Mouse (Mus musculus) cerebellum, adult 11-12 months (tissue): Measurements from ENCODE around the gene Gng11.

ENCODE experiments used
- DNase-seq: peaks from one replicate; pipeline ENCODE4 v3.0.0; 2022

Gene Gng11

DNA sequence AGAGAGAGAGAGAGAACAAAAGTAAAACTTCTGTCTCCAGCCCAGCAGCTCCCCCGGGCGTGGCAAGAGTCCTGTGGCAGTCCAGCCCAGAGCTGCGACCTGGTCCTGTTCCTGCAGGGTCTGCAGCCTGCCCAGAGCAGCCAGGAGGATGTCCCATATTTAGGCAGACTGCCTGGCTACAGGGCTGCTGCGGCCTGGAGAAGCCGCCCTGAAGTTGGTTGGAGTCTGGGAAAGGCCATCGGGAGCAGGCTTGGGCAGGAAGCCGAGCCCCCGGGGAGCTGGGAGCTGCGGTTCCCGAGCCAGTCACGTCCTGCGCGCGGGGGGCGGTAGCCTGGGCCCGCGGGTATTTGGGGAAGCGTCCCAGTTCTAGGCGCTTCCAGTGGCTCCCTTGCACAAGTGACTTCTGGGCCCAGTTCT lies at the start of gene Gng11:
Gene Gng11 (plus strand): TSS at position 15 of the 417 bp plus-strand sequence.
- peak; percentile 25 for DNase-seq

DNA sequence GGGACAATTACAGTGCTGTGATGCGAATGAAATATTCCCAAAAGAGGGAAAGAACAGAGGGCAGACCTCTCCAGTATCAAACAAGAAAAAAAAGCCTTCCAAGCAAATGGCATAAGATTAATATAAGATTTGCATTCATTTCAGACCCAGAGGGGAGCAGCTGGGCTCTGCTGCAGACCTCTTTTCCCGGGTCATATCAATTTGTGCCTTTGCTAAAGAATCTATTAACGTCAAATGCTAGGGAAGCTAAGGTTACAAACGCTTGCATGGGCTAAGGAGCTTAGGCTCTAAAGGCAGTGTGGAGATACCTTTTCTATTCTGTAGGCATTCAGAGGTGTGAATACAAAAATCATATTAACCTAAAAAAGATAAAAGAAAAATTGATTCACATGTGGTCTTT lies 48.7 kb upstream of the Gng11 start:
- DNase-seq: no peak

DNA sequence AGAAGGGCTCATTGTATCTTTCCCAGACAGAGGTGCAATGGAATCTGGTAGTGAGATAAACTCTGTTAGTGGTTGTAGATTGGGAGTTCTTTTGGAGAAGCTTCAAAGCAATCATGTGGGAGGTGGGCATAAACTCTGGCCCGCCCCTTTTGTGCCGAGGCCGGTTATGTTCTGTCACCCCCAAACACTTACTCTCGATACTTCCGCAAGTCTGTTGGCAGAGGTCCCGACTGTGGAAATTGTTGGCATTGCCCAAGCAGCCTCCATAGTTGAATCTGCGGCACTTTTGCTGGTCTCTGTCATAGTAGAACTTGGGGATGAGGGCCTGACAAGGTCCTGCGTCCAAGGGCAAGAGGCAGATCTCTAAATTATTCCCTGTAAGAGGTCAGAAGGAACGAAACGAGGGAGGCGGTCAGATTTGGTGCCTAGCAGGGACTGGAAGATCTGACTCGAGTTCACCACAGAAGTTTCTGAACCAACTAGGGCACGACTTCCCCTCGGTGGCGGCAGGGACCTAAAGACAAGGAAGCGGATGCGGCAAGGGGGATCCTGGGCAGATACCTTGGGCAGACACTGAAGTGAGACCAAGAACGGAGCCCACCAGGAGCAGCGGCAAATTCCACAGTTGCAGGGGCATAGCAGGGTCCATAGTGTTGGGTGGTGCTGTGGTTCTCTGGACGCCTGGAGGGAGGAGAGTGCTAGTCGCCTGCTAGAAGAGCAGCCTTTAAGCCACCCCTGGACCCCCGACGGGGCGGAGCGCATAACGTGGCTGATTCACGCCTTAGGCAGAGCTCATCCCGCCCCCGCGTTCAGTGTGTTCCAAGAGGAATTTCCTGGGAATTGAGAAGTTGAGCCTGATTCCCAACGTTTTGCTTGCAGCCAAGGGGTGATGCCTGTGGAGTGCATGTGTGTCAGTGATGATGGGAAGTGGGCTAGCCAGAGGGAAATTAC lies 35.8 kb upstream of the Gng11 start:
- peak; percentile 3 for DNase-seq

DNA sequence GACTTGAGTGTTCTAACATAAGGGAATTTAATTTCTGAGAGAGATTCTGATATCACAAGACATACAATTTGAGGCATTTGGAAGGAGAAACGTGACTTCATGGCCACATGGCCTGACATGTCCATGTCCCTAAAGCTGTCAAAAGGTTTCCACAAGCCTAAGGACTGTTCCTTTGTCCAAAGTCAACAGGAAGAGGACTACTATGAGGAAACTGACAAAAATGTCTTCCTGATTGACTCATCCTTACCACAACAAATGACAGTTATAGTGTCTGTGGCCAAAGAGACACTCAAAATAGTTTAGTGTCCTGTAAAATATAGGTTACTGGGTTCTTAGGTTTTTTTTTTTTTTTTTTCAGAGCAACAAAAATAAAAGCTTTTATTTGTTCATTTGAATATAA lies 30.0 kb upstream of the Gng11 start:
- DNase-seq: no peak

DNA sequence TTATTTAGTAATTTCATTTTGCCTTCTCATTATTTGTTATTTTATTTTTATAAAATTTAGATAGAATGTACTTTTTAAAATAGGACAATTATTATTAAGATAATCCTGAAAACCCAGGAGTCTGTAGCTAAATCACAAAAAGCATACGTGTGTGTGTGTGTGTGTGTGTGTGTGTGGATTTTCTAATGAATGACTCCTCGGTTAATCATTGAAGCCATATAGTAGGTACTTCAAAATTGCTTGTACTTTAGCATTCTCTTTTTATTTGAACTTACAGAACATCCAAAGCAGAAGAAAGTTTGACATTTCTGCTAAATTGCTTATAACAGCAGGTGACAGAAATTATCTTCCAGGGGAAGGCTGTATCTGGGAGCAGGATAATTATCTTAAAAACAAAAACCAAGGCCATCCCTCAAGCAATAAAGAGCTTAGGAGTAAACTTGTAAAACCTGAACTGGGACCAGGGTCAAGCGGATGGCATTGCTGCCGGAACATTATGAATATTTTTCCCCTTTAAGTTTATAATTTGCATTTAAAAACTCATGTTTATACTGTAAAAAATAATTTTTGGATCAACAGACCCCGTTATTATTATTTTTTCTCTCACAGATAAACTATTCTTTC lies 20.9 kb upstream of the Gng11 start:
- no peak for DNase-seq

DNA sequence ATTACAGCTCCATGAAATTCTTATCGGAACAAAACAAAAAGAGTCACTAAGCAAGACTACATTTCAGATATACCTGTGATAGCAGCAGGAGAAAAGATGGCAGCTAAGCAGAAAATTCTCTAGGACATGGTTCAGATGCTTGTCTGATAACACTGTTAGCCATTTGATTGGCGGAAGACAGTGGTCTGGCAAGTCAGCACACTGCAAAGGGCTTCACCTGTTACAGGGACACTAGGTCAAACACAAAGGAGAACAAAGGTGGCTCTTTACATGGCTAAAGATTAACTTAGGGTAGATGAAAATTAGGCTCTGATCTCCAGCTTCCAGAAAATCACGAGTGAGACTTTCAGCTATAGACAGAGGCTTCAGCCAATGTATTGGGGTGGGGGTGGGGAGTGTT lies 15.0 kb upstream of the Gng11 start, which contains the start of gene Tfpi2:
Gene Tfpi2 (minus strand): TSS at position 170 of the 400 bp plus-strand sequence.
- DNase-seq: no peak

DNA sequence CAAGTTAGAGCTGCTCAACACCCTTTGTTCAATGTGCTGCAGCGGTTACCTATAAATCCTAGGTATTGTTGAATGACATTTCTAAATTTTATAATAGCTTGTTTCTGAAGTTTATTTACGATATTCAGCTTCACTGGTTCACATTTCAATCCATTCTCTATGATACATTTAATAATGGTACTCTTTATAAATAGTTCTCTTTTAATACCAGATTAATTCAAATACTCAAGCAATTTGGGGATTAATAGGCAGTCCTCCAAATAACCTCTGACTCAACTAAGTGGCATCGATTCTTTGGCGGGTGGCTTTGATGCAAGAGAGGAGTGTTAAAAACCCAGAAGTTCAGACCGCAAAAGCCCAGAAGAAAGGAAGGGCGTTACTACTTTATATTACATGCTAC lies 10.2 kb upstream of the Gng11 start, which contains the start of gene Gngt1:
Gene Gngt1 (plus strand): TSS at position 301 of the 400 bp plus-strand sequence.
- DNase-seq: no peak

DNA sequence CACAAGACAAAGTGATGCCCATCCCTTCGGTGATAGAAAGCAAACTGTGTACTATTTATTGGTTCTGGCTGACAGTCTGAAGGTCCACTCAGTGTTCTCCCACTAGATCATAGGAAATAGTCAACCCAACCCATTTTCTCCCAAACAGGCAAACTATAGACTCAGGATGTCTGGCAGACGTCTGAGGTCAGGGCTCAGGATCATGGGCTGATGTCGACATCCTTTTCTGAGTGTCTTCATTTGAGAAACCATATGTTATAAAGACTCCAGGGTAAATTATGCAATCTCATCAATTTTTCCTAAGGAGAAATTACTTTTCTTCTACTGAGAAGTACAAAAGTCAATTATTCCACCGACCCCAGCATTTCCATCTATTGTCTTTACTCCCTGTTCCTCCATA lies 5.6 kb upstream of the Gng11 start:
- no peak for DNase-seq

DNA sequence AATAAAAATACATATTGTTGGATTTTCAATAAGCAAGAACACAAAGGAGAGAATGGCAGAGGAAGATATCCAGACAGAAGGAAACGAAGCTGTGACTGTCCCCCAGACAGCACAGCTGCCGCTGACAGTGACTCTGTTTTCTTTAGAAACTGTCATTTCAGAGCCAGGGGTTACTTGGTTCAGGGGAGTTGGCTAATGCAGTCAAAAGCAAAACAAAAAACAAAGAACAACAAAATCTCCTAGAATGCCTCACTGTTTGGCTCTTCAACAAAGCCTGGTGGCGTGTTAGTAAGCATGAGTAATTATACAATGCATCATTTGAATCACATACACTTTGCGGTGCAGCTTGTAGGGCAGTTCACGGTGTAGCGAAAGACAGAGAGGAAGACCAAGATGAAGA lies 4.4 kb upstream of the Gng11 start:
- no peak for DNase-seq

DNA sequence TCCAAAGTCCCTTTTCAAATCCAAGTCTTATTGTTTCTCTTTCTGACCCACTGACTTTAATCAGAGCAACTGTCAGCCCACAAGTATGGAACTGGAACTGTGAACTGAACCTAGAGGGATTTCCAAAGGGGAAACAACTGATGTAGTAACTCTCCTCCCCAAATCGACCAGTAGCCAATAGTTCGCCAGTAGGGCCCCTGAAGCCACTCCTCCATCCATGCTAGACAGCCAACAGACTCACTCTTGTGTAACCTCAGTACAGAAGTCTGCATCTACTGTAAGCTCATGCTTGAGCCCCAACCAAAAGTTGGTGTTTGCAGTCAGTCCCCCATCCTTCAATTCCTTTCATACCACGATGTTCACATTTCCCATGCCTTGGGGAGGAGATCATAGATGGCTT lies 3.0 kb upstream of the Gng11 start:
- no peak for DNase-seq

DNA sequence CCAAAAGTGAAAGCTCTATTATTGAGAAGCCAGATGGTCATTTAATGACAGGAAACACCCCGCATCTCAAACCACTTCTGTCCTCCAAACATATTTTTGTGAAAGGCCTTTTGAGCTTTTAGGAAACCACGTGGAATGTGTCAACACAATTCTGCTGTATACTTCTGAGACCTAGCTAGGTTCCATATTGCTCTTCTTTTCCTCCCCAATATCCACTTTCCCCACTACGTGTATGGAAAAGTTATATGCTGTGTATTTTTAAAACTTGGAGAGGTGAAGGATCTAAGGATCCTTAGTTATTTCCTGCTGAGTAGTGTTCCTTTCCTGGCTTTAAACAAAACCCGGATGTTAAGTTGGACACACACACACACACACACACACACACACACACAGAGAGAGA lies 259 bp upstream of the Gng11 start:
- no peak for DNase-seq

DNA sequence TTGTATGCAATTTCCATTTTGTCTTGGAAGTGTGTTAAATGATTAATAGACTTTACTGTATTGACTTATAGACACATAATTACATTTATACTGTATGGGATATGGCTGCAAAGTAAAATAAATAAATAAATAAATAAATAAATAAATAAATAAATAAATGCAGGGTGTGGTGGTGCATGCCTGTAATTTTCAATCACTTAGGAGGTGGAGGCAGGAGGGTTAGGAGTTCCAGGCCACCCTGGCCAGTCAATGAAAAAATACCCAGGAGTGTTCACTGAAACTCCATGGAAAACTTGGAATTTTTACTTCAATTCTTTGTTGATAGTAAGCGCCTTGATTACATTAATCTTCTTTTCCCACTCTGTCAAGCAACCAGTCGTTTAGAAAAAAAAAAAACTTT lies 1.1 kb downstream of the Gng11 start:
- no peak for DNase-seq

DNA sequence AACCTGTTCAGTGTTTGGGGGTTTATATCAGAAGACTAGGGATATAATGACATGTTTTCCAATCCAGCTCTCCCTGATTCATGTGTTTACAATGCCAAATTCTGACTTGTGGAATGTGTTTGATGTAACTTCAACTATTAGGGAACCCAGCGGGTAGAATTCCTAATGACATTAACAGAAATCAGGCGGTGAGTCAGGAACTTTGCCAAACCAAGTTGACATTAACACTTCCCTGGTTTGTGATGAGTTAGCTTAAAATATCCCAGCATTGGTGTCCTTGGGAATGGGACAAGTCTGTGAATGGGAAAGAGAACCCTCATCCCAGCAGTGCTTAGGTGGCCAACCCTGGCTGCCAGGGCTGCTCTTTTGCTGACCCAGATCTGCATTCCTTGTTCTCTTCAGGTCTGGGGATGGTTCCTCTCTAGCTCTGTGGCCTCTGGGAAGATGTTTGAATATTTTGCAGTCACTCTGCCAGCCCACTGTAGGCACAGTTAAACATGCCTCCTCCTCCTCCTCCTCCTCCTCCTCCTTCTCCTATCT lies 4.9 kb downstream of the Gng11 start:
- DNase-seq: no peak

DNA sequence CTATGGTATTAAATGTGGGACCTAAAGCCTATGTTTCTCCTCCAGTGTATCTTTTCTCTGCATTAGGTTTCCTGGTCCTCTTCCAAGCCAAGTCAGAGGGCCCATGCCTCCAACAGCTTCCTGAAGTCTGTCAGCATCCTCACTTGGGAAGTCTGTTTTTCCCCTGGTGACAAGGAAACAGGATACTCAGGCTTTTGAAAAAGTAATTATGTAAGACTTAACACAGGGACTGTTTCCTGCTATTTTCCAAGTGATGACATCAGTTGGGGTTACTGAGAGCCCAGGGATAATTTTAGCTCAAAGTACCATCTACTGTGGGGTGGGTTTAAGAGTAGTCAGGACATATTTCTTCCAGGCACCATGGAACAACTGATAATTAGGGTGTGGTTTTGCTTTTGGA lies 5.8 kb downstream of the Gng11 start:
- no peak for DNase-seq

DNA sequence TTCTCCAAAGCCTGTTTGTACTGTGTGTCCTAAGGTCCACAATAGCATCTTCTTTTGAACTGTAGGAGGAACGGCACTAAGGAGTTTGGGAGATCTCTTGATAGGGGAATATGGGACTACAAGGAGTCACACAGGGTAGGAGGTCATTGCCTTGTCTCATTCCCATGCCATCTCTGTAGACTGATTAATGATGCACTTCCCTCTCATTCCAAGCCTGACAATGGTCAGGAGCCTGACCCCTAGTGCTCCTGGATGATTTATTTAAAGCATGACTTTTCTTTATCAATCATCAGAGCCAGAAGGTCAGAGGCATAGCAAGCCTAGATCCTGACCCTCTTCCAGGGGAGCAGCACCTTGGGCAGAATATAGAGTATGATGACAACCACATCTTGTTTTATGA lies 18.9 kb downstream of the Gng11 start:
- no peak for DNase-seq

DNA sequence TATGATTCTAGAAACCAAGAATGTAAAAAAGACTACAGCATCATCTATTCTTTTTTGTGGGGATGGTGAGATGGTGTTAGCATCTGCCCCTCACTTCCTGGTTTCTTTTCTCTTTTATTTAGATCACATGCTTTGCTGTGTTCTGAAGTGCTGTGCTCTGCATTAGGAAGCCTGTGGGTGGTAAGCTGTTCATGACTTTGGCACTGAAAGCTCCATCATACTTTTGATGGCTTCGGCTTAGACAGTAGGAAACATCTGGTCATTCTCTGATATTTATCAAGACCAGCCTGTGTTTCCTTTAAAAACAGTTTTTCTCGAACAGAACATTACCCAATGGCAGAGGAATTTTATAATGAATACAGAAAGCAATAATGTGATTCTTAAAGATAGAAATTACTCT lies 22.7 kb downstream of the Gng11 start:
- no peak for DNase-seq

DNA sequence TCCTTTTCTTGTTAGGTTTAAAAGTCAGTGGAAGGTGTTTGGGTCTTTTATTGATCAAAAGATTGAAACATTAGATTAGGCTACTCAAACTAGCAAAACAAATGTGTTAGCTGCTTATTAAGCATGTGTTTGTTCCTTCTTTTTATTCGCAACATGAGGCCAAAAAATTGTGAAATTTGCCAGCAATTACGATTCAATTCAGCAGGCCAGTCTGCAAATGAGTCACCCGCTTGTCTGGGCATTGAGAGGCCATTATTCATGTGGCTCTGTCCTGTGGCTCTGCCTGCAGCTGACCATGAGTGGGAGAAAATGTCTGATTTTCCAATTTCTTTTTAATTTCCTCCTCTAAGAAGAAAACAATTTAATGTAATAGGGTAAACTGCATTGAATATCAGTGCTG lies 27.3 kb downstream of the Gng11 start:
- DNase-seq: no peak

DNA sequence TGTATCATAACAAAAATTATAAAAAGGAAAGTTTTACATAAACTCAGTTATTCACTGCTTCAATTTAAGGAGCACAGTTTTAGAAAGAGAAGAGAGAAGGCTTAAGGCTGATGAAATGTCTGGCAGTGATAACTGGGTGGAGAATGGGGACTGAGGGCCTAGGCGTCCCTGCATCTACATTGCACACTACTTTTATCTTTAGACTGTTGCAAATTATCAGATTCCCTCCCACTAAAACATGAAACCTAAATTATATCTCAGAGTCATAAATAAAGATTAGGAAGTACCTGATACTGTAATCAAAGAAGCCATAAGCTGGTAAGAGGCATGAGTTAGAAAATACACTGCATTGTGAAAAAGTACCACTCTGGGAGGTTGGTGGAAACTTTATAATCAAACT lies 38.1 kb downstream of the Gng11 start:
- no peak for DNase-seq

DNA sequence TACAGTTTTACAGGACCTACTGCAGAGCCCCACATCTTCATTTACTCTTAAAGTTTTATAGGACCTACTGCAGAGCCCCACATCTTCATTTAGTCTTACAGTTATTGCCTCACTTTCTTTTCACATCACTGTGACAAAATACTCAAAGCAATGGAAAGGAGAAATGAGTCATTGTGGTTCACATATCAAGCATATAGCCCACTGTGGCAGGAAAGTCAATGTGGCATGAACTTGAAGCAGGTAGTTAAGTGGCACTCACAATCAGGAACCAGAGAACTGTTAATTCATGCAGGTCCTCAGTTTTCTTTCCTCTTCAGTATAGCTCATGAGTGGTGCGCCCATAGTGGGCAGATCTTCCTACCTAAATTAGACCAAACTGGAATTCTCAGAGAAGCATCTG lies 43.5 kb downstream of the Gng11 start:
- no peak for DNase-seq

DNA sequence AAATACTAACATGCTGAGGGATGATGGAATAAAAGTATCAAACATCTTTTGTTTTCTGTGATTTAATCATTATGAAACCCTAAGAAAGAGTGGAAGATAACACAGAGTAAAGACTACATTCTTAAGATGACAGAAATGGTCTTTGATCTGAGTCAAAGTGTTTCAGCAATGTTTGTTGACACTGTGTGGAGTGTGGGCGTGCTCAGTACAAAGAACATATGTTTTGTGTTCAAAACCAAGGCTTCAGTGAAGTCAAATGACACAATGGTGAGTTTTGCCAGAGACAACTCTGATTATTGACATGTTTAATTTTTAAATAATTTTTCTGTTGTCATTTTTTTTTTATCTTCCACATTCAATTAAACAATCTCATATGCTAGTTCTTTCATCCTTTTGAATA lies 49.1 kb downstream of the Gng11 start:
- no peak for DNase-seq

DNA sequence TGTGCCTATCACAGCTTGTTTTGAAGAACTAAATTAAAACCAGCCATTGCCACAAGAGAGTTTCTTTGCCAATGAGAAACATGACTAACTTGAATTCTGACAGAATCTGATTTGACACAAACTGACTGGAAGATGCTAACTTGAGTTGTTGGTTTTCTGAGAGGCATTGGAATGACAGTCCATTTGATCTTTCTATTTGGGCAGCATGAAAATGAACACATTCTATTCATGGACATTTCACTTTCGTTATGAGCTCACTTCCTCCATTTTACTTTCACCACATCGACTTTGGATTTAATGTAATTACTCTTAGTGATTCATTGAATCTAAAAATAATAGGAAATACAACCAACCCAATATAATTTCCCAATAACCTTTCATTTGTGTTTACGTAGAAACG lies 50.7 kb downstream of the Gng11 start:
- DNase-seq: no peak
